Mouse (Mus musculus) ovary, adult 2 months (tissue): ENCODE data around the gene Zbtb8os. TPM values are rescaled to one million over a fixed set of nuclear protein-coding genes. Genes with fewer than 3 reads are reported as not detected.

Source experiments
- polyA plus RNA-seq: library from polyadenylated mRNA; depleted of rRNA; stranded (reverse); fragments of >200 nt; gene quantifications from 2 replicates; pipeline ENCODE4 v1.2.3, GENCODE M21; 2012; rRNA removed

Zbtb8os gene
- 4.1 and 7.2 TPM in 2 replicates for polyA plus RNA-seq

GRCm38 (mm10) chr4:129335216-129336074, at the start of gene Zbtb8os, which contains the start of gene Rbbp4:
Gene Zbtb8os, plus strand, starts transcription at chr4:129335695.
Gene Rbbp4, minus strand, starts transcription at chr4:129335370.

GRCm38 (mm10) chr4:129287472-129287981, 48.0 kb upstream of the Zbtb8os start, which contains the start of gene Sync:
Gene Sync, plus strand, starts transcription at chr4:129287617.

GRCm38 (mm10) chr4:129377601-129378390, 42.3 kb downstream of the Zbtb8os start, which contains the start of gene Zbtb8a:
Gene Zbtb8a, minus strand, starts transcription at chr4:129378116.

Other genes starting within 250 kb of the Zbtb8os start
- gene Tmem54, start 230.1 kb upstream of the Zbtb8os start, polyA plus RNA-seq: 7.3 and 11.7 TPM in 2 replicates
- 2.8 and 5.0 TPM in 2 replicates for gene Hpca, start 213.7 kb upstream of the Zbtb8os start, polyA plus RNA-seq
- gene Fndc5, start 198.7 kb upstream of the Zbtb8os start, polyA plus RNA-seq: 15.0 and 23.5 TPM in 2 replicates
- gene S100pbp, start 146.0 kb upstream of the Zbtb8os start, polyA plus RNA-seq: 19.7 and 29.6 TPM in 2 replicates
- 18.9 and 19.2 TPM in 2 replicates for gene Yars, start 145.9 kb upstream of the Zbtb8os start, polyA plus RNA-seq
- 38.0 and 38.5 TPM in 2 replicates for gene C77080, start 74.3 kb upstream of the Zbtb8os start, polyA plus RNA-seq
- 3.8 and 5.5 TPM in 2 replicates for gene Sync, start 48.1 kb upstream of the Zbtb8os start, polyA plus RNA-seq
- 16.5 and 22.5 TPM in 2 replicates for gene Rbbp4, start 325 bp upstream of the Zbtb8os start, polyA plus RNA-seq
- gene Zbtb8a, start 42.4 kb downstream of the Zbtb8os start, polyA plus RNA-seq: 9.6 and 11.9 TPM in 2 replicates
- gene Zbtb8b, start 105.2 kb downstream of the Zbtb8os start, polyA plus RNA-seq: 6.6 and 7.6 TPM in 2 replicates
- 17.6 and 21.9 TPM in 2 replicates for gene Bsdc1, start 125.9 kb downstream of the Zbtb8os start, polyA plus RNA-seq
- 0.12 and 0.14 TPM in 2 replicates for gene Tssk3, start 155.3 kb downstream of the Zbtb8os start, polyA plus RNA-seq
- 0.77 and 1.3 TPM in 2 replicates for gene Fam229a, start 155.5 kb downstream of the Zbtb8os start, polyA plus RNA-seq
- 239 and 273 TPM in 2 replicates for gene Marcksl1, start 177.9 kb downstream of the Zbtb8os start, polyA plus RNA-seq
- 44.1 and 66.6 TPM in 2 replicates for gene Hdac1, start 207.0 kb downstream of the Zbtb8os start, polyA plus RNA-seq
- gene Lck, start 237.9 kb downstream of the Zbtb8os start, polyA plus RNA-seq: 3.2 and 4.3 TPM in 2 replicates
- gene Fam167b, start 242.9 kb downstream of the Zbtb8os start, polyA plus RNA-seq: 13.2 and 17.4 TPM in 2 replicates